Mouse (Mus musculus): ENCODE results near the gene Mfsd2b.

GRCm38 (mm10) chr12:4914441-4914840 lies 40.3 kb upstream of the Mfsd2b start:
- TF ChIP-seq CTCF (conservative IDR thresholded peaks at IDR 0.05; ENCODE audit: insufficient read depth, insufficient read length, low read depth, low read length) (no peak), POLR2A (IDR thresholded peaks at IDR 0.05; ENCODE audit: low read depth, low read length) (no peak)

Data from kidney, adult 2 months (tissue).